Mouse (Mus musculus): ENCODE data around the gene Atad2b.
"Not testable (repeated sequence)": the region's sequence is repeated elsewhere in the genome, so short reads cannot be mapped to it uniquely, and the experiment has no call there.

Gene Atad2b

DNA sequence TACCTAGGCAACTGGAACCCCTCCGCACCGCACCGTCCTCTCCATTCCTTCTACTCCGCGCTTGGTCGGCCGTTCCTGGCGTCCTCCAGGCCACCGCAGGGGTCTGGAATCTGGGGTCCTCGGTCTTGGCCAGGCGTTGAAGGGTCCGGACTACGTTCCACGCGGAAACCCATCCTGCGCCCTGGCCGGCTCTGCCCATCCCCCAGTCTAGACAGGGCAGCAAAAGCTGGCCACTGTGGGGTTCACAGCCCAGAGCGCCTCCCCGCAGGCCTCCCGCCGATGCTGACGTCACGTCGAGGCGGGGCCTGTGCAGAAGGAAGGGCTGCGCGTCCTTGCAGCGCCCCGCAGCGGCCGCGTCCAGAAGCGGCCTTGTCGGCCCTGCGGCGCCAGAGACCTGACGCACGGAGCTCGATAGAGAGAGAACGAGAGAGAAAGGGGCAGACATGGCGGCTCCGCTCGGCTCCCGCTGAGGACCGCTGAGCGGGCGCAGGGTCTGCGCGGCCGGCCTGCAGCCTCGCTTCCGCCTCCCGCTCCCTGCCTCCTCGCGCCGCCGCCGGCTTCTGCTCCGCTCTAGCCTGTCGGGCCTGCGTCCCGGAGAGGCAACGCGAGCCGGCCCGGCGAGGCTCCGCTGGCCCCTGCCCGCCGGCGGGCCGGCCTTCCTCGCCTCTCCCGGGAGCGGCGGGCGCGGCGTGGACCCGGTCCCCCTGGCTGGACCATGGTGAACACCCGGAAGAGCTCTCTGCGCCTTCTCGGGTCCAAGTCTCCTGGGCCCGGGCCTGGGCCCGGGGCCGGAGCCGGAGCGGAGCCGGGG is at the start of gene Atad2b:
Gene Atad2b, plus strand, starts transcription at position 360 of the 811 bp plus-strand sequence.
- peak; percentile 90 to 94 for DNase-seq (ENCODE audit: low spot score in 2 of 2)

DNA sequence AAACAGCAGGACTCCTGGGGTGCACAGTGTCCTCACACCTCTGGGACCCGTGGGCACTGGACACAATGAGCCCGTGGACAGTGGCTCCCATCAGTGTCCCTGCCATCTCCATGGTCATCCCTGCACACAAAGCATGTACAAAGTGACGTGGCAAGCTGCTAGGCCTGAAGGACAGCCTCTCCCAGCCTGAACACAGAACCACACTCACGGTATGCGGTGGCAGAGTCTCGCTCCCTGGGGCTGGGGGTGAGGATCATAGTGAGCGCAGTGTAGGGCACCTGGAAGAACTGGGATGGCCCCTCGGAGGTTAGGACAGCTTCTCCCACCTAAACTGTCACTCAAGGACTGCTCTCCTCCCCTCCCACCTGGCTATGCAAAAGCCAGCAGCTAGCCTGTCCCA is 48.2 kb upstream of the Atad2b start:
- no peak for DNase-seq (ENCODE audit: low spot score in 2 of 2)

GRCm38 (mm10) chr12:4871260-4871659 is 45.9 kb upstream of the Atad2b start:
- DNase-seq (ENCODE audit: low spot score in 2 of 2) = no peak

DNA sequence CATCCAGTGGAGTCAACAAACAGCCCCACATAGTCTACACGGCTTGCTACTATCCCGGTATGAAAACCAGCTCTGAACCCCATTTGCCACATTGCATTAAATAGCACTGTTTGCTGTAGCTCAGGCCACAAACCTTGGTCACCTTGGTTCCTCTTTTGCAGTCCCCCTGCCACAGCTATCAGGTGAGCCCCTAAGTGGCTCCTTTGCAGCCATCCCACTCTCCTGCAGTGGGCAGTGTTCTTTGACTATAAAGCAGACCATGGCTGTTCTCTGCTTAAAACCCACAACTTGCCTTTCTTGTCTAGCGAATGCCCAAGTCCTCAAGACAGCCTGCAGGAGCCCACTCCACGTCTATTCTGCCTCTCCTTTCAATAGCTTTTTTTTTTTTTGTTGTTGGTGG is 44.9 kb upstream of the Atad2b start:
- DNase-seq (ENCODE audit: low spot score in 2 of 2) = no peak

- no peak for DNase-seq (ENCODE audit: low spot score in 2 of 2)
These were observed 44.1 kb upstream of the Atad2b start for GRCm38 (mm10) chr12:4872983-4873477.

DNA sequence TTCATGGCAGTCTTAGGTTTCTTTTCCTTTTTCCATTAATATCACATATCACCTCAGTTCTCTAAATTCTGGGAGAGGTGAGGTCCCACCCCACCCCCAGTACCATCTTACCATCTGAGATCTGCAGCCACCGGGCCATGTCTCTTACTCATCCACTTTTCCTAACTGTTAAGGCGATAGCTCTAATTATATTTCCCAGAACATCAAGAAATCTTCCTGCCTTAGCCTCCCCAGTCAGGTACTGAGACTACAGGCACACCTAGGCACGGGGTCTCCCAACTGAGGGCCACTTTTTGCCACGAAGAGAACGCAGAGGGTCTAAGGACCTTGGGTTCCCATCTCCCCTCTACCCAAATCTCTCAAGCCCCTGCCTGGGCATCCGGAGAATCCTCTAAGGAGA is 43.6 kb upstream of the Atad2b start:
- no peak for DNase-seq (ENCODE audit: low spot score in 2 of 2)

DNA sequence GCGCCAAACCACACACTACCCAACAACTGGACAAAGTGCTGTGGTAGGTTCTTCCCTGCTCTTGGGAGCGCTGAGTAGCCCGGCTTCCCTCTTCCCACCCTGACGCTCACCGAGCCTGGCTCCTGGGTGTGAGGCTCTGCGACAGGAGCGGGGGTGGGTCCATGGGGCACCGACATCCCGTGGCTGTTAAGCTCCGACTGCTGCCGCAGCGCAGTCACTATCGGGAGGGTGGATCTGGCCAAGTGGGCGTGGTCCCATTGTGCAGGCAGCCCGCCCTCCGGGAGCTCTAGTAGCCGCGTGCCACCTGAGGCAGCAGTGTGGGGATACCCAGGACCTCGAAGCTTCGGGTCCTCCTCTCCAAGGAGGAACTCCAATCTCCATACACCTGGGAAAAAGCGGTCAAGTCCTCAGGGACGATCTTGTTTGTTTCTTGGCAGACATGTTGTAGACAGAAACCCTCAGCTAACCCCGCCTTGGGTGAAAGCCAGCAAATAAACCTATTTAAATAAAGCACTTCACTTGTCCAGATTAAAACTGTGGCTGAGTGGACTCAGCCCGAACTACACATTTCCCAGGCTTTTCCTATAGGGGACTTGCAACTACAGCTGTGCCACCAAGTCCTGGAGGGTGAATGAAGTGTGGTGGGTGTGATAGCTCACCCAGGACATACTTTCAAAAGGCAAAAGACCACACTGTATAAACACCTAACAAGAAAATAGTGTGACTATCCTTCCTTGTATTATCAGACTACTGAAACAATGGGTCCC is 42.8 kb upstream of the Atad2b start, which contains the start of gene Mfsd2b:
Gene Mfsd2b, minus strand, starts transcription at position 199 of the 767 bp plus-strand sequence.
- no peak for DNase-seq (ENCODE audit: low spot score in 2 of 2)

DNA sequence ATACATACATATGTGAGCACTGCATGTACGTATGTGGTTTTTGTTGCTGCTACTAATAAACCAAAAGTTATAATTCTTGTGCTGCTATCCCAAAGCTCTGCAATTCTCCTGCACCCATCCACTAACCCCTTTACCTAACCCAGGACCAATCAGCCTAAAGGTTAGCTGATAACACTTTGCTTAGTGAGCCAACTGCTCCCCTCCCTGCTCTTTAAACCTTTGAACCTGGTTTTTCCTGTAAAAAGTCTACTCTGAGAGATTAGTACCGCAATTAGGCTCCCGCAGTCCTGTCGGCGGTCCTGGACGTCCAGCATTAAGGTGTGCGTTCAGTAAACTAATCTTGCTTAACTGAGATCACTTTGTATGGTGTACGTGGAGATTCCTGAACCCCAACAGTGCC is 41.5 kb upstream of the Atad2b start:
- no peak for DNase-seq (ENCODE audit: low spot score in 2 of 2)

DNA sequence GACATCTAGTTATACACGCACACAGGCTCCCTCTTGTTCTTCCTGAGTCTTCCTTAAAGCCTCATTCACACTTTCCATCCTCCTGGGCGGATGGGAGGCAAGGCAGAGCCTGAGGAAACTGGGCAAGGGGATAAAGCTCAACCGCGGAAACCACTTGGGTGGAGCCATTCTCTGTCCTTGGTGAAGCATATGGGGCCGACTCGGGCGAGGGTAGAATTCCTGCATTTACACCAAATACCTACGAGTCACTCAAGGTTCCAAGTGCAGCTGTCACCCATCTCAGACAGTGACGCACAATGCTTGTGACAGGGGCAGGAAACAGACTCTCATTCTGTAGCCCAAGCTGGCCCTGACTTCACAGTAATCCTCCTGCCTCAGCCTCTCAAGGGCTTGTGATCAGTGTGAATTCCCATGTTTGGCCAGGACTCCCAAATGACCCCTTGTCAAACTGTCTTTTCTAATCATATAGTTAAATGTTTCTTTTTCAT is 38.8 kb upstream of the Atad2b start:
- no peak for DNase-seq (ENCODE audit: low spot score in 2 of 2)

DNA sequence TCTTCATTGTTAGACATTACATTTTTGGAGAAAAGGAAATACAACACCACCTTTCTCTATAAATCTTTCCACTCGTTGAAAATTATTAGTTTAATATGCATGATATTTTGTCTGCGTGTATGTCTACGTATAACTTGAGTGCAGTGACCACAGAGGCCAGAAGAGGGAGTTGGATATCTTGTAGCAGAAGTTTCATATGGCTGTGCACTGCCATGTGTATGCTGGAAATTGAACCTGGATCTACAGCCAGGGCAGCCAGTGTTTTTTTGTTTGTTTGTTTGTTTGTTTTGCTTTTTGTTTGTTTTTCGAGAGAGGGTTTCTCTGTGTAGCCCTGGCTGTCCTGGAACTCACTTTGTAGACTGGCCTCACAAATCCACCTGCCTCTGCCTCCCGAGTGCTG is 38.1 kb upstream of the Atad2b start:
- DNase-seq (ENCODE audit: low spot score in 2 of 2) = no peak

GRCm38 (mm10) chr12:4882086-4882485 is 35.1 kb upstream of the Atad2b start:
- no peak for DNase-seq (ENCODE audit: low spot score in 2 of 2)

DNA sequence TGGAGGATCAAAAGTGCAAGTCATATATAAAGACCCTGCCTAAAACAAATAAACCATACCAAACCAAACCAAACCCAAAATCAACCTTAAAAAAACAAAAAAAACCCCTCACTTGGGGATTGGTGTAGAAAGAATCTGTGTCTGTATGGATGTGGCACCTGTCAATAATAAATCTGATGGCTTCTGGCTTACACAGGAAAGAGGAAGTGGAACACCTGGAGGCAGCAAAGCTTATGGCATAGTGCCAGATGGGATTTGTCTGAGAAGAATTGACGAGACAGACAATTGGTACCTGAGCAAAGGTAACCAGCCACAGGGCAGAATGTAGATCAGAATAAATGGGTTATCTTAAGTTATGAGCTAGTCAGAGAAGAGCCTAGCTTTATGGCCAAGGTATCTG is 32.1 kb upstream of the Atad2b start:
- DNase-seq (ENCODE audit: low spot score in 2 of 2) = no peak

DNA sequence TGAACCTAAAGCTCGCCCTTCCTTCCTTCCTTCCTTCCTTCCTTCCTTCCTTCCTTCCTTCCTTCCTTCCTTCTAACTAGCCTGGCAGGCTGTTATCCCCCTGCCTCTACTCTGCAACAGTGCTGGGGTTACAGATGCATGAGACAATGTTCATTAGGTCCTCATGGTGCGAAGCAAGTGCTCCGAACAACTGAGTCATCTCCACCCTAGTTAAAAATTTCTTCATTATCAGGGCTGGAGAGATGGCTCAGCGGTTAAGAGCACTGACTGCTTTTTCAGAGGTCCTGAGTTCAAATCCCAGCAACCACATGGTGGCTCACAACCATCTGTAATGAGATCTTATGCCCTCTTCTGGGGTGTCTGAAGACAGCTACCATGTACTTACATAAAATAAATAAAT is 30.6 kb upstream of the Atad2b start:
- not testable (repeated sequence) for DNase-seq (ENCODE audit: low spot score in 2 of 2)

GRCm38 (mm10) chr12:4888739-4889138 is 28.4 kb upstream of the Atad2b start:
- no peak for DNase-seq (ENCODE audit: low spot score in 2 of 2)

DNA sequence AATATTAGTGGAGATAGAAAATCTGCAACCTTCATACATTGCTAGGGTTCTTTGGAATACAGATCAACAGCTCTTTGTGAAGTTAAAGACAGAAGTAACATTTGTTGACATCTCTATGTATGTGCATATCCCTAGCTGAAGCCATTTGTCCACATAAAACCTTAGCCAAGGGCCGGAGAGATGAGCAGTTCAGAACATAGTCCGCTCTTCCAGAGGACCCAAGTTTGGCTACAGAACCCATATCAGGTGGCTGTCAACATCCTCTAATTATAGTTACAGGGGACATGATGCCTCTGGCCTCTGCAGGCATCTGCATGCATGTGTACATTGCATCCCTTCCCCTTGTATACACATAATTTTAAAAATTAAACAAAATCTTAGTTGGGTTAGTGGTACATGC is 27.9 kb upstream of the Atad2b start:
- DNase-seq (ENCODE audit: low spot score in 2 of 2) = no peak

GRCm38 (mm10) chr12:4889891-4890290 is 27.3 kb upstream of the Atad2b start:
- DNase-seq (ENCODE audit: low spot score in 2 of 2) = no peak

- no peak for DNase-seq (ENCODE audit: low spot score in 2 of 2)
These were observed 19.1 kb upstream of the Atad2b start for GRCm38 (mm10) chr12:4898024-4898423.

GRCm38 (mm10) chr12:4905946-4906345 is 11.2 kb upstream of the Atad2b start:
- DNase-seq (ENCODE audit: low spot score in 2 of 2) = no peak

- DNase-seq (ENCODE audit: low spot score in 2 of 2) = no peak
These were observed 10.7 kb upstream of the Atad2b start for GRCm38 (mm10) chr12:4906476-4906875.

GRCm38 (mm10) chr12:4906951-4907906 is 9.9 kb upstream of the Atad2b start, which contains the start of gene Ubxn2a:
TSS of gene Ubxn2a (minus strand) at chr12:4907705.
- peak; percentile 86 to 87 for DNase-seq (ENCODE audit: low spot score in 2 of 2)

GRCm38 (mm10) chr12:4908391-4908790 is 8.8 kb upstream of the Atad2b start:
- no peak for DNase-seq (ENCODE audit: low spot score in 2 of 2)

Measured in frontal cortex, postnatal 25 days (tissue).